Mouse (Mus musculus) embryonic stem cell, embryonic (primary cell): Measurements from ENCODE around the gene Esam.

Experiments
- CTCF ChIA-PET, 4 experiments: fragments of 300-600 bp in 2 of 4; fragments of 350-600 bp in 2 of 4; sonication (Branson Sonifier 250); formaldehyde crosslinking; loops; one replicate each; lab custom pipeline; 2022; ENCODE audit warnings: inconsistent platforms in 2 of 4; lab: Charles Lee
- POLR2A ChIA-PET, 4 experiments: fragments of 300-600 bp in 2 of 4; fragments of 350-600 bp in 2 of 4; sonication (Branson Sonifier 250); formaldehyde crosslinking; loops; one replicate each; lab custom pipeline; 2022; ENCODE audit warnings: antibody characterized with exemption in 4 of 4, inconsistent platforms in 1 of 4; lab: Charles Lee

The Esam gene

DNA sequence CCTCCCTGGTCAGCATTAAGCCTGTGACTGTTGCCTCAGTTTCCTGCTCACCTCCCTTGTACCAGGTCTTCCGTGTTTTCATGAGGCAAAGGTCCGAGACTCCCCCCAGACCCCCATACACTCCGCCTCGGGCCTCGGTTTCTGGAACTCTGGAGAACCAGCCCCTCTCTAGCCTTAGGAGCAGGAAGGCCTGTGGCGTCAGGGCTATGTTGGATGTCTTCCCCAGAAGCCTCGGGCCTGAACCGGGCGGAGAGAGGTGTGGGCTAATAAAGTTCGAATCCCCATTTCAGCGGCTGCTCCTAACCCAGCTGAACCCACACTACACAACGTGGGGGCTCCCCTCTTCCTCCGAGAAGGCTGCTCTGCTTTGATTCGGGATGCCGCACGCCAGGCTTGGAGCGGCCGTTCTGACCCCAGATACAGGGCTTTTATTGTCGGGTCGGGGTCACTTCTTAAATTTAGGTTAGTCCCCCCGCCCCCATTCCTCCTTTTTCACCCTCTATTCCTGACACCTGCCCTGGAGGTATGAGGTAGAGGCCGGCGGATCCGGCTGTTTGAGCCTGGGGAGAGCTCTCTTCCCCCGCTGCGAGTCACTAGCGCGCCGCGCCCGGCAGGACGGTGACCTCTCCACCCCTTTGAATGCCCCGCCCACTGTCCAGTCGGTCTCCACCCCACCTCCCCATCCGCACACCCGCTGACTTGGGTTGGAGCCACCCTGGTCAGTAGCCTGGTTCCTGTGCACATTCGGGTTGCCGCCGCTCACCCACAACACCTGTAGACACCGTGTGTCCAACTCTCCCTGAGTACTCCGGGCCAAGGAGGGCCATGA lies at the start of gene Esam:
Gene Esam (plus strand): TSS at position 683 of the 829 bp plus-strand sequence.
- POLR2A ChIA-PET = interaction anchor here in 3 of 4 experiments (0.6 to 6.8 kb wide), 11 partner anchors 12 to 97 kb away, joined by 3 to 36 read pairs (median 5); partner anchors contain the start of genes Msantd2 (in 1 of the 3) and Vsig2 (in 1 of the 3)
- CTCF ChIA-PET = interaction anchor here (0.6 to 3.3 kb wide), 19 partner anchors 10 to 280 kb away, joined by 3 to 12 read pairs (median 4); partner anchors contain the start of gene Vsig2 (in 2 of the 4)

DNA sequence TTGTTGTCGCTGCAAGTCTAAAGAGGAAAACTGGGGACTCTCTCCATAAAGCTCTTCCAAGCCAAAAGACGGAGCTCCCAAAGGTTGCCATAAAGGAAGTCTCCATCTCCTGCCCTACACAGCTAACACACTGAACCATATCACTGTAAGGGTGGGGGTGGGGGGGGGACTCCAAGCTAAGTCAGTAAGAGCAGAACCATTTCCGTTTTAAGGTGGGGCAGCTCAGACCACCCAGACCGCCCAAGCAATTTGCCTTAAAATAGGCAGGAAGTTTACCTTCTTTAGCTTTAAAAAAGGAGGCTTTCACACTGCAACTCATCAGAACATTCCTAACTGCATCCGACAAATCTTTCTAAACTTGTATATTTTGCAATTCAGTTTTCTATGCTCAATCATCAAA lies 42.7 kb upstream of the Esam start:
- CTCF ChIA-PET = interaction anchor here in 3 of 4 experiments (0.5 to 1.8 kb wide), 14 partner anchors 10 to 1928 kb away, joined by 3 to 10 read pairs (median 3); partner anchors contain the start of gene Robo3 (in 1 of the 3)
- POLR2A ChIA-PET = interaction anchor here (0.5 to 3.8 kb wide), 35 partner anchors 8 to 550 kb away, joined by 3 to 24 read pairs (median 3); partner anchors contain the start of genes Tbrg1 (in 3 of the 4) and Esam (in 2 of the 4)

DNA sequence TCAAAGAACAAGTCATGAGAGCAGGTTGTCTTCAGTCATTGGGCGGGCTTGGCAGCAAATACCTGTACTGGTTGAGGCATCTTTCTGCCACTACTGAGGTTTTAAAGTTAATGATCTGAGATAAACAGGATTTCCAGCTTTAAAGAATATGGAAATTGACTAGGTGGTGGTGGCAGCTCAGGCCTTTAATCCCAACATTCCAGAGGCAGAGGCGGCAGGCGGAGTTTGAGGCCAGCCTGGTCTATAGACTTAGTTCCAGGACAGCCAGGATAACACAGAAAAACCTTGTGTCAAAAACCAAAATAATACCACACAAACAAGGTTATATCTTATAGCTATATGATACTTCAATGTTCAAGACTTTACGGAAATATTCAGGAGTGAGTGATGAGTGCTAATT lies 39.8 kb upstream of the Esam start:
- ChIA-PET CTCF (interaction anchor here in 2 of 4 experiments (1.1 to 2.2 kb wide), 4 partner anchors 16 to 57 kb away, joined by 3 to 8 read pairs (median 4); no protein-coding TSS in a partner anchor), POLR2A (interaction anchor here (0.8 to 9.9 kb wide), 28 partner anchors 10 to 691 kb away, joined by 3 to 139 read pairs (median 4); partner anchors contain the start of genes Ei24 (in 1 of the 4), Esam (in 1 of the 4), Spa17 (in 1 of the 4) and Vsig2 (in 1 of the 4))

DNA sequence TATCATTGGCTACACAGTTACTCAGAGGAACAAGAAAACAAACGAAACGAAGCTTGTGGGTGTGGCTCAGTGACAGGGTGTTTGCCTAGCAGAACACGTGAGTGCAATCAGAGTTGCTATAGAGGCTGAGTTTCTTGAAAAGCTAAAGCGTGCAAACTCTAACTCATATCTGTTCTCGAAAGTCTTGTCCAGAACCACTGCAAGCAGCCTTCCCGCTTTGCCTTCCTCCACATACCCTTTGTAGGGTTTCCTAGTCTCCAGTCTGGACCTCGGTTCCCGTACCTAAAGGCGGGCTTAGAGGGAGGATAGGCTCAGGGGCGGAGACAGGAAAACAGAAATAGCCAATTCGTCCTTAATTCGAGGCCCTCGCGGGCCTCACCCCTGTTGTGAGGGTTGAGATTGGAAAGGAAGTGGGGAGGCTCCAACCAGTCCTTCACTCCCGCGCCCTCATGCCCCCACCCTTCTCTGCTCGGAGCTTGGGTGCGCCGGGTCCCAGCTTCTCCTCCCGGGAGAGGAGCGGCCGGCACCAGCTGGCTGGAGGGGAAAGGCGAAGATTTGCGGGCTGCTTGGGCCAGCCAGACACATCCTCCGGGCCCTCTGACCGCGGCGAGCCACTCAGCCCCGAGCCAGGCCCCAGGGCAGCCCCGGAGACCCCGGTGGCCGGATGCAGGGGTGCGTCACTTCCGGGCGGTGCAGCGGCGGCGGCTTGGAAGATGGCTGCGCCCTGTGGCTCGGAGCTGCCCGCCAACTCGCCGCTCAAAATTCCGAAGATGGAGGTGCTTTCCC lies 39.1 kb upstream of the Esam start, which contains the start of gene Msantd2:
Gene Msantd2 (plus strand): TSS at position 709 of the 786 bp plus-strand sequence.
- CTCF ChIA-PET = interaction anchor here in 3 of 4 experiments (0.7 to 2.2 kb wide), 6 partner anchors 15 to 64 kb away, joined by 3 to 8 read pairs (median 4); no protein-coding TSS in a partner anchor
- POLR2A ChIA-PET = interaction anchor here (0.7 to 9.9 kb wide), 39 partner anchors 8 to 692 kb away, joined by 3 to 139 read pairs (median 4); partner anchors contain the start of genes Ei24 (in 1 of the 4), Esam (in 1 of the 4), Spa17 (in 1 of the 4) and Tbrg1 (in 1 of the 4)

DNA sequence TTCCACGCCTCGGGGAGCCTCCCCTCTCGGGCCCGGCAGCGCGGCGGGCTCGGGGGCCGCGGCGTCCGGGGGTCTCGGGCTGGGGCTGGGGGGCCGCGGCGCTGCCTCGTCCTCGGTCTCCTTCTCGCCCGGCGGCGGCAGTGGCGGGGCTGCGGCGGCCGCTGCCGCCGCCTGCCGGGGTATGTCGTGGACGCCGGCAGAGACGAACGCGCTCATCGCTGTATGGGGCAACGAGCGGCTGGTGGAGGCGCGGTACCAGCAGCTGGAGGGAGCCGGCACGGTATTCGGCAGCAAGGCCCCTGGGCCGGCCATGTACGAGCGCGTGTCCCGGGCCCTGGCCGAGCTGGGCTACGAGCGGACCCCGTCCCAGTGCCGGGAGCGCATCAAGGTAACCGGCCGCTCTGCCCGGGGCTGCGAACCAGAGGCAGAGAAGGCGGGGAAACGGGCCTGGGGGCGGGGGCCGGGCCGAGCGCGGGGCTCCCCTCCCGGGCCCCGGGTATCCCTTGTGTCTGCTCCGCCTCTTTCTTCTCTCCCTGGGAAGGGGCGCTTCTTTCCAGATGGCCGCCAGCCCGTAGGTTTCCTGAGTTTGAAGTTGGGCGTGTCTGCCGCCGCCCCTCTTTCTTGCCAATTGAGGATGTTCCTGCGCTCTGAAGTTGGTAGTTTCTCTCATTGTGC lies 38.3 kb upstream of the Esam start:
- POLR2A ChIA-PET = interaction anchor here in 3 of 4 experiments (0.7 to 9.9 kb wide), 28 partner anchors 8 to 693 kb away, joined by 3 to 139 read pairs (median 4); partner anchors contain the start of genes Ei24 (in 1 of the 3), Esam (in 1 of the 3), Spa17 (in 1 of the 3) and Tbrg1 (in 1 of the 3)
- CTCF ChIA-PET = interaction anchor here in 2 of 4 experiments (0.6 to 2.2 kb wide), 5 partner anchors 11 to 63 kb away, joined by 3 to 8 read pairs (median 5); no protein-coding TSS in a partner anchor

DNA sequence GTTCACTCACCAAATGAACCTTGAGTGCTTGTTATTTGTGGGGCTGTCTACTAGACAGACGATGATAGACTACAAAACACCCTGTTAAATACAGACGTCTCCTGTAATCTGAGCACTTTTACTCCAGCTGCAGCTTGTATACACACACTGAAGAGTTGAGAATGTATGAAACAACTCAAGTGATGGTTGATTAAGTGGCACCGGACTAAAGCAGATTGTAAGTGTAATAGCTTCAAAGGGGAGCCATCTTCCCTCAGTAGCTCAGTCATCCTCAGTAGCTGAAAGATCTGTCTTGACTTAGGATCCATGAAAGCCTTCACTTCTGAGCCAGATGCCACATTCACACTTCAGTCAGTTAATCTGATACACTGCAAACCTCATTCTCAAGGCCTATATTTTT lies 32.1 kb upstream of the Esam start:
- POLR2A ChIA-PET = interaction anchor here in 2 of 4 experiments (0.7 to 14.6 kb wide), 9 partner anchors 4 to 111 kb away, joined by 3 to 139 read pairs (median 3); partner anchors contain the start of gene Msantd2 (in 1 of the 2)

DNA sequence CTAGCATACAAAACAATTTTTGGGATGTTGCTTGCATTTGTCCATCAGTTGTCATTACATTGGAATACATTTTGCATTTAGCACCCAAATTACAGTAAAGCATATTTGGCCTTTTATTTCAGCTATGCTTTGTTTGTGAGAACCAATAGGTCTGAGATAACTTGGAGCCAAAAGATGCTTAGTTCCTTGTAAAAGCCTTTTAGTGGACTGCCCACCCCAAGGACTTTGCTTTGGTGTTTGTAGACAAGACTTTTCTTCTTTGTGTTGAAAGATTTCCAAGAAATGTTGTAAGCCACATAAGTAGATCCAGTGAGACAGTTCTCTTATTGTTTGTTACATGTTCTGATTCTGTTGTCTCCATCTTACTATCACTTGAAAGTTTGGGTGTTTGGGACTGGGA lies 31.6 kb upstream of the Esam start:
- ChIA-PET CTCF (interaction anchor here in 1 of 4 experiments (1.0 kb wide), 1 partner anchor 66 kb away, joined by 3 read pairs; no protein-coding TSS in a partner anchor), POLR2A (interaction anchor here in 2 of 4 experiments (0.9 to 14.6 kb wide), 8 partner anchors 5 to 112 kb away, joined by 3 to 139 read pairs (median 4); partner anchors contain the start of gene Msantd2 (in 1 of the 2))

More for the DNA sequence above, 32.1 kb upstream of the Esam start:
- CTCF ChIA-PET = interaction anchor here in 1 of 4 experiments (1.0 to 1.3 kb wide), 2 partner anchors 8 to 65 kb away, joined by 3 to 4 read pairs; no protein-coding TSS in a partner anchor

DNA sequence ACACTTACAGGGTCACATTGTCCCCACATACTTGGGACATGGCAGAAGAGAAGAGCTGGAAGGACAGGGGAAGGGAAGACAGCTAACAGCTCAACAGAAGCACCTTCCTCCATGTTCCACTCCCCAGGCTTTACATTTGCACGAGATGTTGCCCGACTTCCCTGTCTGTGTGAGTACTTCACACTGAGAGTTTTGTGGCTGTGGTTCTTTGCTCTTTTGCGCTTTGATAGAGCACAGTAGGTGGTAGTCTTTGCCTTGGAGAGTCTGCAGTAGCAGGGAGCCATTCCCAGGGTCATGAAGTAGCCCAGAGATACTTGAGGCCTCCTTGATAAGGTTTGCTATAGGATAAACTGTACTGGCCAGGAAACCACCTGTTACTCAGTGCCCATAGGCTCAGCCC lies 27.7 kb upstream of the Esam start:
- ChIA-PET POLR2A (interaction anchor here in 2 of 4 experiments (1.0 to 14.6 kb wide), 11 partner anchors 8 to 41 kb away, joined by 3 to 139 read pairs (median 5); partner anchors contain the start of genes Msantd2 (in 2 of the 2) and Esam (in 1 of the 2)), CTCF (interaction anchor here in 1 of 4 experiments (1.1 kb wide), 1 partner anchor 70 kb away, joined by 3 read pairs; no protein-coding TSS in a partner anchor)

DNA sequence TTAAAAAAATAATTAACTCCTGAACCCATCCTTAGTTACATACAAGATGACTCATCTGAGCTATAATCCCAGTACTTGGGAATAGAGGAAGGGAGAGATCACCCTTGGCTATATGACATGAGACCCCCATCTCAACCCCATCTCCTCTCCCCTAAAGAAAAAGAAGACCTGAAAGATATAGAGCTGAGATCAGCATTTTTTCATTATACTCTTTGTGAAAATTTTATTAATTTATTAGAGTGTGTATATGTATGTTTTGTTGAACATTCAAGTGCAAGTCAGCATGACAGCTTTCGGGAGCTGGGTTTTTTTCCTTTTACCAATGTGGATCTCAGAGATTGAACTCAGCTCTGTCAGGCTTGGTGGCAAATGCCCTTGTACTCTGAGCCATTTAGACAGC lies 26.7 kb upstream of the Esam start:
- CTCF ChIA-PET = interaction anchor here in 3 of 4 experiments (0.6 to 1.1 kb wide), 4 partner anchors 9 to 71 kb away, joined by 3 to 6 read pairs (median 5); no protein-coding TSS in a partner anchor
- POLR2A ChIA-PET = interaction anchor here in 3 of 4 experiments (0.7 to 14.6 kb wide), 9 partner anchors 9 to 69 kb away, joined by 3 to 139 read pairs (median 5); partner anchors contain the start of genes Msantd2 (in 2 of the 3) and Esam (in 1 of the 3)

DNA sequence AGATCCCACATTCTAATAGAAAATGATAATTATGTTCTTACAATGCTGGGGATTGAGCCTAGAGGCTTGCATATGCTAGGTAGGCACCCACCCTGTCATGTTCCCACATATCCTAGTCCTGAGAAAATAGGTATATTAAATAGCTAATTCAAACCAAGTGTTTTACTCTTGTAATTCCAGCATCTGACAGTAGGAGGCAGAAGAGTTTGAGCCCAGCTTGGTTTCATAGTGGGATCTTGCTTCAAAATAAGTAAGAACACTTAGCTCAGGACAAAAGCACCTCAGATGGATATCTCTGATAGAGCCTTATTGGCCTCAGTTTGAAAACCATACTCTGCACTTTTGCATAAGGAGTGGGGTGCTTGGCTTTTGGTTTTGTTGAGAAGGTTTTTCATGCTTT lies 23.5 kb upstream of the Esam start:
- CTCF ChIA-PET = interaction anchor here (0.9 to 2.0 kb wide), 22 partner anchors 9 to 147 kb away, joined by 3 to 12 read pairs (median 4); partner anchors contain the start of genes Esam (in 1 of the 4), Msantd2 (in 1 of the 4) and Vsig2 (in 1 of the 4)
- POLR2A ChIA-PET = interaction anchor here in 3 of 4 experiments (0.6 to 14.6 kb wide), 10 partner anchors 8 to 136 kb away, joined by 3 to 139 read pairs (median 4); partner anchors contain the start of gene Msantd2 (in 2 of the 3)

DNA sequence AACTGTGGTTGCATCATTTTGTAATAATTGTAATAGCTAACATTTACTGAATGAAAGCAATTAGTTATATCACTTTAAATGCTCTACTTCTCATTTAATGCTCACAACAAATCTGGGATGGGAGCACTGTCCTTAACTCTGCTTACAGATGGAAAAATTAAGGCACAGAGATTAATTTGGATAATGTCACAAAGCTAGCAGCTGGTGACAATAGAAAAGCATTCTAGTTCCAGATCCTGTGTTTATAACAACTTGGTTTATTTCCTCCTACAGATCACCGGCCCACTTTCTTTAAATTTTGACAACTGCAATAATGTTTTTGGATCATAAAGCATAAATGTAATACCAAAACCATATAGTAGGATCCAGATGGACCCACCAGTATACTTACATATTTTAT lies 21.9 kb upstream of the Esam start:
- POLR2A ChIA-PET = interaction anchor here in 1 of 4 experiments (14.6 kb wide), 1 partner anchor 14 kb away, joined by 139 read pairs; the partner anchor contains the start of gene Msantd2

DNA sequence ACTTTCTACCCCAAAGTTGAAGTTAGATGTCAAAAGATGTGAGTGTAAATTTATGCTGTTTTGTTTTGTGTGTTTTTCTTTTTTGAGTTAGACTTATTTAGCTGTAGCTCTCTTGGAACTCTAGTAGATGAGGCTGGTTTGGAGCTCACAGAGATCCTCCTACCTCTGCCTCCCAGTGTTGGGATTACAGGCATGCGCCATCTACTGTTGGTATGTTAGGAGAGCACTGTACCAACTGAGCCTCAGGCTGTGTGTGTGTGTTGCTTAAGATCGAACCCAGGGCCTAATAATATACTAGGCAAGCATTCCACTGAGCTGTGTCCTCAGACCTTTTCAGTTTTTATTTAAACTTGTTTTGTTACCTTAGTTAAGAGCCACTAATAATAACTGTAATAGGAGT lies 15.8 kb upstream of the Esam start:
- POLR2A ChIA-PET = interaction anchor here in 3 of 4 experiments (1.0 to 1.9 kb wide), 4 partner anchors 8 to 23 kb away, joined by 3 to 5 read pairs (median 4); partner anchors contain the start of gene Msantd2 (in 2 of the 3)
- CTCF ChIA-PET = interaction anchor here in 3 of 4 experiments (0.6 to 1.3 kb wide), 5 partner anchors 16 to 97 kb away, joined by 3 to 9 read pairs (median 3); partner anchors contain the start of gene Esam (in 1 of the 3)

More for the DNA sequence above, 21.9 kb upstream of the Esam start:
- CTCF ChIA-PET = interaction anchor here in 3 of 4 experiments (0.6 to 1.2 kb wide), 3 partner anchors 20 to 71 kb away, joined by 3 to 5 read pairs (median 5); no protein-coding TSS in a partner anchor

DNA sequence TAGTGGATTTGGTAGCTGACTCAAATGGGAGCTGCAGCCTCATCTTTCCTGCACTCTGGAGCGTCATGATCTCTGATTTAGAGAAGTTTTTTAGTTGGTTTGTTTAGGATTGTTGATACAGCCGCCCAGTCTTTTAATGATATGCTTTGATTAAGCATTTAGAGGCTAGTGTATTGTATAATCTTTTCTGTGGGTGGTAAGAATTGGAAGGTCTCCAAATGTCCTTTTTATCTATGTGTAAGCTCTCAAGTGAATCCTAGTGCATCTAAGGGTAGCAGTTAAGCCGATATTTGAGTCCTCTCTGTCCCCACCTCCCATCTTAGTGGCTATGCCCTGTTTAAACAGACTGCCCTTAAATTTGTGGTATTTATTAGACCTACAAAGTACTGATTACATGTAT lies 13.4 kb upstream of the Esam start:
- POLR2A ChIA-PET = interaction anchor here in 2 of 4 experiments (0.8 to 1.8 kb wide), 3 partner anchors 10 to 25 kb away, joined by 3 to 6 read pairs (median 3); partner anchors contain the start of gene Msantd2 (in 1 of the 2)
- CTCF ChIA-PET = interaction anchor here in 3 of 4 experiments (0.9 to 1.9 kb wide), 4 partner anchors 10 to 30 kb away, joined by 3 to 6 read pairs (median 5); no protein-coding TSS in a partner anchor

DNA sequence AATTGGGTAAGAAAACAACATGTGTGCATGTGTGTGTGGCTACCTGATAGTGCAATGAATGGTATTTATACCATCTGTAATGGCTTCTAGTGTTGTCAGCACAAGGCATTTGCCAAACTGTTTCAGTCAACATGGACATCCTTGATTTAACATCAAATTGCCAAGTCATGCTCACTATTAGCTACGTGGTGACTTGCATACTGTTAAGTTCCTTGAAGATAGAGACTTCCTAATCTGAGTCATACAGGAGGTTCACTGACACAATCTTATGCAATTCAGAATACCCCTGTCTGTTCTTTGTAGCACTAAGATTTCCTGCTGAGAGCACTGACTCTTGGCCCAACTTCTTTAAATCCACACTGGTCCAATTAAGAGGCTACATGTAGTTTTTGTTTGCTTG lies 10.4 kb upstream of the Esam start:
- ChIA-PET POLR2A (interaction anchor here in 1 of 4 experiments (0.9 to 2.6 kb wide), 5 partner anchors 10 to 29 kb away, joined by 3 to 7 read pairs (median 4); partner anchors contain the start of gene Msantd2), CTCF (interaction anchor here in 1 of 4 experiments (0.9 kb wide), 1 partner anchor 9 kb away, joined by 3 read pairs; no protein-coding TSS in a partner anchor)

DNA sequence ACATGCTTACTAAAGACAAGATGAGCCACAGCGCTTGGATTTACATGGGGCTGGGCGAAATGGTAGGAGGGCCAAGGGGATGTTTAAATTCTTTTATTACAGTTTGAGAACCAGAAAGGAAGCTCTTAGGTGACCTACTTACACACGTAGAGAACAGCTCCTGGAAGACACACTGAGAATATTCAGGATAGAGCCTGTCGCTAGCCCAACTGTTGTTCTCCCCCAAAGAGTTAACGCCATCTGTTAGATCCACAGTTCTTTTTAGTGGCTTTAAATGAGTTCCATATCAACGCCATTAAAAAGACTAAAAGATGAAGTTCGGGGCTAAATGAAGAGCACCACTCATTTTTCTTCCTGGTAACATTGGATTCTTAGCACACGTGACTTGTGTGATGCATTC lies 8.9 kb upstream of the Esam start:
- ChIA-PET CTCF (no interaction called here), POLR2A (interaction anchor here in 3 of 4 experiments (0.6 to 2.6 kb wide), 6 partner anchors 12 to 94 kb away, joined by 3 to 7 read pairs (median 3); no protein-coding TSS in a partner anchor)
